Mouse (Mus musculus) CH12.LX (cell line): ENCODE results near the gene Eif4h. TPM values are rescaled to one million over a fixed set of nuclear protein-coding genes. Genes with fewer than 3 reads are reported as not detected.

Source experiments
- DNase-seq: peaks from one replicate; pipeline ENCODE4 v3.0.0-alpha.2; 2013; ENCODE audit errors: extremely low read depth
- H3K27ac ChIP-seq: 2 replicates; pipeline ENCODE4 v1.5.1; 2012; ENCODE audit warnings: low read depth, mild to moderate bottlenecking, control low read depth, moderate library complexity; ENCODE audit not compliant: insufficient read depth
- H3K27me3 ChIP-seq: replicated peaks from 2 replicates; pipeline ENCODE3; 2012; ENCODE audit warnings: inconsistent platforms
- H3K36me3 ChIP-seq, 2 experiments: replicated peaks in 1 of 2; 2 replicates each; pipeline versions ENCODE3 to v1.6.1; 2012; ENCODE audit warnings: inconsistent platforms in 1 of 2, low read length in 1 of 2, mild to moderate bottlenecking in 1 of 2, mixed read lengths in 1 of 2, moderate library complexity in 1 of 2; ENCODE audit not compliant: control insufficient read depth in 1 of 2, insufficient read depth in 1 of 2
- H3K4me1 ChIP-seq, 2 experiments: 2 replicates each; pipeline ENCODE4 v1.6.1; 2012; ENCODE audit warnings: inconsistent platforms in 1 of 2, moderate library complexity in 1 of 2; ENCODE audit not compliant: insufficient read depth in 2 of 2, control insufficient read depth in 1 of 2
- H3K4me2 ChIP-seq: 2 replicates; pipeline ENCODE4 v1.6.1; 2012; ENCODE audit warnings: low read depth, mild to moderate bottlenecking, control low read depth; ENCODE audit not compliant: poor library complexity, insufficient read depth, severe bottlenecking
- H3K4me3 ChIP-seq, 3 experiments: fragments of 150-350 bp in 1 of 3; sonication (generic) in 1 of 3; replicated peaks in 1 of 3; 2 replicates each; pipeline versions ENCODE3 to v1.5.1; 2011 to 2012; ENCODE audit warnings: low read depth in 2 of 3, low read length in 2 of 3, mild to moderate bottlenecking in 2 of 3, moderate library complexity in 2 of 3, control low read depth in 1 of 3, improper control_type of control experiment in 1 of 3, inconsistent platforms in 1 of 3, mixed read lengths in 1 of 3; ENCODE audit not compliant: poor library complexity in 1 of 3
- H3K79me2 ChIP-seq: replicated peaks from 2 replicates; pipeline ENCODE4 v1.6.1; 2012; ENCODE audit warnings: mild to moderate bottlenecking, moderate library complexity; ENCODE audit not compliant: control insufficient read depth, poor library complexity, insufficient read depth, severe bottlenecking; ENCODE audit errors: extremely low read depth
- H3K9ac ChIP-seq: 2 replicates; pipeline ENCODE4 v1.6.1; 2012; ENCODE audit warnings: low read depth, mild to moderate bottlenecking, control low read depth, moderate library complexity; ENCODE audit not compliant: insufficient read depth
- H3K9me3 ChIP-seq: replicated peaks from 2 replicates; pipeline ENCODE3; 2012; ENCODE audit warnings: low read length, inconsistent platforms, mixed read lengths
- BHLHE40 ChIP-seq: IDR thresholded peaks from 2 replicates; pipeline ENCODE4 v1.6.1; 2011; ENCODE audit warnings: mild to moderate bottlenecking, low read depth, low read length, improper control_type of control experiment
- CHD1 ChIP-seq: IDR thresholded peaks from 2 replicates; pipeline ENCODE4 v1.6.1; 2012; ENCODE audit warnings: low read depth, low read length, improper control_type of control experiment, inconsistent platforms
- CHD2 ChIP-seq: IDR thresholded peaks from 2 replicates; pipeline ENCODE4 v1.6.1; 2011; ENCODE audit warnings: low read length, improper control_type of control experiment
- CTCF ChIP-seq, 2 experiments: IDR thresholded peaks in 1 of 2; conservative IDR thresholded peaks in 1 of 2; 2 replicates each; pipeline ENCODE4 v1.5.1; 2011 to 2012; ENCODE audit warnings: low read depth in 2 of 2, low read length in 2 of 2, improper control_type of control experiment in 1 of 2, inconsistent platforms in 1 of 2, mild to moderate bottlenecking in 1 of 2, moderate library complexity in 1 of 2
- E2F4 ChIP-seq: IDR thresholded peaks from 2 replicates; pipeline ENCODE4 v1.6.1; 2011; ENCODE audit warnings: low read depth, low read length, improper control_type of control experiment; ENCODE audit not compliant: insufficient replicate concordance
- ELF1 ChIP-seq: IDR thresholded peaks from 2 replicates; pipeline ENCODE4 v1.6.1; 2014; ENCODE audit warnings: low read depth, mild to moderate bottlenecking, inconsistent platforms, low read length, improper control_type of control experiment
- EP300 ChIP-seq: IDR thresholded peaks from 2 replicates; pipeline ENCODE4 v1.6.1; 2011; ENCODE audit warnings: low read length, improper control_type of control experiment
- ETS1 ChIP-seq: conservative IDR thresholded peaks from 2 replicates; pipeline ENCODE4 v1.6.1; 2012; ENCODE audit warnings: low read depth, mild to moderate bottlenecking, inconsistent platforms, low read length, improper control_type of control experiment, moderate library complexity
- GABPA ChIP-seq: IDR thresholded peaks from 2 replicates; pipeline ENCODE4 v1.6.1; 2012; ENCODE audit warnings: low read depth, low read length, improper control_type of control experiment, inconsistent platforms; ENCODE audit not compliant: insufficient replicate concordance
- HCFC1 ChIP-seq: IDR thresholded peaks from 2 replicates; pipeline ENCODE4 v1.6.1; 2012; ENCODE audit warnings: low read depth, mild to moderate bottlenecking, inconsistent platforms, low read length, improper control_type of control experiment
- IRF4 ChIP-seq: IDR thresholded peaks from 2 replicates; pipeline ENCODE4 v1.6.1; 2014; ENCODE audit warnings: low read depth, mild to moderate bottlenecking, inconsistent platforms, low read length, improper control_type of control experiment
- JUN ChIP-seq: IDR thresholded peaks from 2 replicates; pipeline ENCODE4 v1.6.1; 2011; ENCODE audit warnings: low read depth, mild to moderate bottlenecking, low read length, improper control_type of control experiment, moderate library complexity; ENCODE audit not compliant: insufficient read depth
- JUND ChIP-seq: conservative IDR thresholded peaks from 2 replicates; pipeline ENCODE4 v1.6.1; 2011; ENCODE audit warnings: low read depth, low read length, improper control_type of control experiment
- KAT2A ChIP-seq: IDR thresholded peaks from 2 replicates; pipeline ENCODE4 v1.6.1; 2012; ENCODE audit warnings: low read length, improper control_type of control experiment, inconsistent platforms; ENCODE audit not compliant: insufficient replicate concordance
- MAFK ChIP-seq: IDR thresholded peaks from 2 replicates; pipeline ENCODE4 v1.6.1; 2011; ENCODE audit warnings: low read length, improper control_type of control experiment; ENCODE audit not compliant: insufficient replicate concordance
- MAX ChIP-seq: IDR thresholded peaks from 2 replicates; pipeline ENCODE4 v1.6.1; 2011; ENCODE audit warnings: low read length, improper control_type of control experiment
- MAZ ChIP-seq: IDR thresholded peaks from 2 replicates; pipeline ENCODE4 v1.6.1; 2012; ENCODE audit warnings: low read depth, mild to moderate bottlenecking, inconsistent platforms, low read length, improper control_type of control experiment, moderate library complexity
- MEF2A ChIP-seq: IDR thresholded peaks from 2 replicates; pipeline ENCODE4 v1.6.1; 2014; ENCODE audit warnings: low read depth, mild to moderate bottlenecking, inconsistent platforms, low read length, improper control_type of control experiment, borderline replicate concordance
- MXI1 ChIP-seq: IDR thresholded peaks from 2 replicates; pipeline ENCODE4 v1.6.1; 2011; ENCODE audit warnings: mild to moderate bottlenecking, low read depth, low read length, improper control_type of control experiment
- MYC ChIP-seq: IDR thresholded peaks from 2 replicates; pipeline ENCODE4 v1.6.1; 2011; ENCODE audit warnings: low read depth, mild to moderate bottlenecking, improper control_type of control experiment, low read length
- NELFE ChIP-seq: IDR thresholded peaks from 2 replicates; pipeline ENCODE4 v1.6.1; 2011; ENCODE audit warnings: low read depth, low read length, improper control_type of control experiment
- NRF1 ChIP-seq: IDR thresholded peaks from 2 replicates; pipeline ENCODE4 v1.6.1; 2014; ENCODE audit warnings: low read depth, mild to moderate bottlenecking, inconsistent platforms, low read length, improper control_type of control experiment, moderate library complexity
- PAX5 ChIP-seq: IDR thresholded peaks from 2 replicates; pipeline ENCODE4 v1.6.1; 2012; ENCODE audit warnings: low read length, inconsistent platforms, mixed read lengths
- POLR2A ChIP-seq: IDR thresholded peaks from 2 replicates; pipeline ENCODE4 v1.6.1; 2011; ENCODE audit warnings: low read depth, mild to moderate bottlenecking, improper control_type of control experiment, low read length
- POLR2AphosphoS2 ChIP-seq: IDR thresholded peaks from 2 replicates; pipeline ENCODE4 v1.6.1; 2011; ENCODE audit warnings: low read depth, low read length, improper control_type of control experiment
- RAD21 ChIP-seq: IDR thresholded peaks from 2 replicates; pipeline ENCODE4 v1.6.1; 2011; ENCODE audit warnings: low read depth, mild to moderate bottlenecking, low read length, improper control_type of control experiment, moderate library complexity
- RCOR1 ChIP-seq: conservative IDR thresholded peaks from 2 replicates; pipeline ENCODE4 v1.6.1; 2012; ENCODE audit warnings: low read depth, mild to moderate bottlenecking, inconsistent platforms, low read length, improper control_type of control experiment
- SIN3A ChIP-seq: IDR thresholded peaks from 2 replicates; pipeline ENCODE4 v1.6.1; 2012; ENCODE audit warnings: low read length, improper control_type of control experiment, inconsistent platforms
- SMC3 ChIP-seq: IDR thresholded peaks from 2 replicates; pipeline ENCODE4 v1.6.1; 2011; ENCODE audit warnings: low read depth, low read length, improper control_type of control experiment
- TBP ChIP-seq: conservative IDR thresholded peaks from 2 replicates; pipeline ENCODE4 v1.6.1; 2011; ENCODE audit warnings: low read depth, low read length, improper control_type of control experiment
- TCF12 ChIP-seq: IDR thresholded peaks from 2 replicates; pipeline ENCODE4 v1.6.1; 2014; ENCODE audit warnings: low read depth, mild to moderate bottlenecking, inconsistent platforms, low read length, improper control_type of control experiment
- UBTF ChIP-seq: IDR thresholded peaks from 2 replicates; pipeline ENCODE4 v1.6.1; 2012; ENCODE audit warnings: low read depth, mild to moderate bottlenecking, inconsistent platforms, low read length, improper control_type of control experiment, moderate library complexity
- USF1 ChIP-seq: IDR thresholded peaks from 2 replicates; pipeline ENCODE4 v1.6.1; 2014; ENCODE audit warnings: low read depth, mild to moderate bottlenecking, inconsistent platforms, low read length, improper control_type of control experiment
- USF2 ChIP-seq: conservative IDR thresholded peaks from 2 replicates; pipeline ENCODE4 v1.6.1; 2011; ENCODE audit warnings: low read depth, low read length, improper control_type of control experiment
- ZC3H11A ChIP-seq: IDR thresholded peaks from 2 replicates; pipeline ENCODE4 v1.6.1; 2012; ENCODE audit warnings: low read depth, mild to moderate bottlenecking, inconsistent platforms, low read length, improper control_type of control experiment
- ZKSCAN1 ChIP-seq: IDR thresholded peaks from 2 replicates; pipeline ENCODE4 v1.6.1; 2012; ENCODE audit warnings: low read depth, inconsistent platforms, low read length, improper control_type of control experiment, borderline replicate concordance
- ZMIZ1 ChIP-seq: IDR thresholded peaks from 2 replicates; pipeline ENCODE4 v1.6.1; 2012; ENCODE audit warnings: low read depth, mild to moderate bottlenecking, inconsistent platforms, low read length, improper control_type of control experiment
- ZNF384 ChIP-seq: IDR thresholded peaks from 2 replicates; pipeline ENCODE4 v1.6.1; 2012; ENCODE audit warnings: low read depth, low read length, improper control_type of control experiment, inconsistent platforms
- dilution Hi-C: fragments of 300-500 bp; cut with MboI; formaldehyde crosslinking; loops from 2 replicates; pipeline ENCODE4 v1.14.3; 2020; ENCODE audit warnings: low sequenced_read_pairs; ENCODE audit not compliant: extremely low pct_unique_long_range_greater_than_20kb, extremely low pct_ligation_motif_present
- in situ Hi-C: fragments of 300-500 bp; cut with MboI; formaldehyde crosslinking; loops from 3 replicates; pipeline ENCODE4 v1.14.3; 2019; ENCODE audit warnings: low sequenced_read_pairs, low pct_ligation_motif_present, low pct_unique_long_range_greater_than_20kb, mixed read lengths
- polyA plus RNA-seq: library from polyadenylated mRNA; unstranded; fragments of >175 nt; gene quantifications from 2 replicates; pipeline ENCODE4 v1.2.1, GENCODE M21; 2012; ENCODE audit warnings: low read depth; ENCODE audit not compliant: insufficient read length
- total RNA-seq, 2 experiments: library from RNA; depleted of rRNA; stranded (reverse); fragments of 300-350 nt in 1 of 2; fragments of >200 nt in 1 of 2; gene quantifications; 2 replicates each; pipeline ENCODE4 v1.2.3; 2012 to 2014

Eif4h gene
- total and polyA plus RNA-seq, 3 experiments: 391 to 470 (median 408) TPM

DNA sequence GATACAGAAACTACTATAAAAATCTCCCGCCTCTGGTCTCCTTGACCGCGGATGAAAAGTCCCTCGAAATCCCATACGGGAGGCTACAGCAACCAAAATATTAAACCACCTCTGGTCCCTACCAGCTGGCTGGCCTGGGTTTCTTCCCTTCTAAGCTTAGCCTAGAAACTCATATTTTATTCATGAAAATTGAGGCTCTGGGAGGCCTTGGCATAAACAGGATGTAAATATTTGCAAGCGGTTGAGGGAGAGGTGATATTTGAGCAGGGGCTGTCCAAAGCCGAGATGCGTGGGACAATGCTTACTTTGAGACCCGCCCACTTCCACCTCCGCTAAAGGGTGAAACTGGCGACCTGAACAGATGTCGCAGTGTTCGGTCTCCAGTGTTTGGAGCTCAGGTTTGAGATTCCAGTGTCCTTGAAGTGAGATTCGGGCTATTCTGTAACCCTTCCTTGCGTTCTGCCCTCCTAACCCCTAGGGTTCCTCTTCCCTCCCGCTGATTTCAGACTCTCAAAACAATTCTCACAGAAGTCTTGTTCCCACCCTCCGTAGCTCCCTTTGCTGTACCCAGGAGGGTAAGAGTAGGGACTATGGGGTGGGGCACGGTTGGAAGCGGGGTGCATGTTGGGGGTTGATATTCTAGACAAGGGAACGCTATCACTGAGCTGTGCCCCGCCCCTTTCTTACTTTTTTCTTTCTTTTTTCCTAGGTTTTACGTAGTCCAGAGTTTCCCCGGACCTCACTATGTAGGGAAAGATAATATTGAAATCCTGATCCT is 67.4 kb downstream of the Eif4h start:
- peak; percentile 83 for DNase-seq

More for the DNA sequence above, 67.4 kb downstream of the Eif4h start:
- Histone ChIP-seq H3K36me3 (no peaks in the 10 kb centered on the region), H3K9ac (peak overlapping the region; percentile 52), H3K4me3 (peak overlapping the region; percentile 42 to 46 (median 45)), H3K4me1 (peaks cover 8 to 60% of the 10 kb centered on the region in 2 experiments), H3K27me3 (no peaks in the 10 kb centered on the region), H3K79me2 (no peaks in the 10 kb centered on the region), H3K27ac (no peak overlapping the region), H3K4me2 (peak overlapping the region; percentile 73; the same call in 1 of the 2 replicates), H3K9me3 (peaks cover 3% of the 10 kb centered on the region)
- dilution Hi-C loops (no loop called here), in situ Hi-C loops (no loop called here)
- TF ChIP-seq MAX (peak; percentile 74), RAD21 (no peak), IRF4 (peak; percentile 78), TCF12 (peak; percentile 76), POLR2A (peak; percentile 45), ZKSCAN1 (no peak), NELFE (peak; percentile 61; the same call in 1 of the 2 replicates), UBTF (no peak), GABPA (no peak), E2F4 (peak; percentile 87; the same call in 1 of the 2 replicates), HCFC1 (peak; percentile 59), TBP (peak; percentile 49; the same call in 1 of the 2 replicates), SIN3A (peak; percentile 98), KAT2A (0 out of 2 replicates have a peak, but pooled peaks have one; percentile 37), MEF2A (peak; percentile 80), MYC (peak; percentile 46), SMC3 (no peak; the same call in 1 of the 2 replicates), EP300 (peak; percentile 72), CTCF (conservative IDR thresholded peaks at IDR 0.05 in 1 of 2, IDR thresholded peaks at IDR 0.05 in 1 of 2; ENCODE audit: low read depth in 2 of 2, low read length in 2 of 2) (no peak), NRF1 (peak; percentile 46), ELF1 (peak; percentile 62; the same call in 1 of the 2 replicates), BHLHE40 (peak; percentile 40), JUN (no peak), USF2 (no peak), USF1 (no peak), CHD1 (no peak), RCOR1 (peak; percentile 79; the same call in 1 of the 2 replicates), CHD2 (peak; percentile 38; the same call in 1 of the 2 replicates), ZC3H11A (no peak), ZNF384 (peak; percentile 42; the same call in 1 of the 2 replicates), MAFK (peak; percentile 66; the same call in 1 of the 2 replicates), ETS1 (peak; percentile 73), ZMIZ1 (no peak), MXI1 (peak; percentile 75), PAX5 (no peak), JUND (peak; percentile 35; the same call in 1 of the 2 replicates), POLR2AphosphoS2 (no peak), MAZ (peak; percentile 86)
